Mouse (Mus musculus) liver, adult 2 months (tissue): ENCODE measurements around the gene Sh3kbp1. TPM values are rescaled to one million over a fixed set of nuclear protein-coding genes. Genes with fewer than 3 reads are reported as not detected.

Source experiments
- DNase-seq: peaks from one replicate; pipeline ENCODE4 v3.0.0-alpha.2; 2011; ENCODE audit warnings: low read depth, low spot score; ENCODE audit errors: extremely low read depth
- H3K27ac ChIP-seq: fragments of 200-500 bp; replicated peaks from 2 replicates; pipeline ENCODE4 v1.5.1; 2012; ENCODE audit warnings: low read depth, mild to moderate bottlenecking, control low read depth, inconsistent platforms, low read length; ENCODE audit not compliant: insufficient read depth
- H3K27me3 ChIP-seq: fragments of 200-500 bp; 2 replicates; pipeline ENCODE4 v1.6.1; 2012; ENCODE audit warnings: mild to moderate bottlenecking, moderate library complexity, low read length, inconsistent platforms; ENCODE audit not compliant: control insufficient read depth, insufficient read depth
- H3K36me3 ChIP-seq: fragments of 200-500 bp; 2 replicates; pipeline ENCODE4 v1.6.1; 2012; ENCODE audit warnings: low read length, inconsistent platforms; ENCODE audit not compliant: control insufficient read depth, insufficient read depth
- H3K4me1 ChIP-seq: fragments of 200-500 bp; 2 replicates; pipeline ENCODE4 v1.6.1; 2011; ENCODE audit warnings: low read length; ENCODE audit not compliant: control insufficient read depth, insufficient read depth
- H3K4me3 ChIP-seq: fragments of 200-500 bp; 2 replicates; pipeline ENCODE4 v1.5.1; 2011; ENCODE audit warnings: low read depth, mild to moderate bottlenecking, control low read depth, low read length, moderate library complexity; ENCODE audit not compliant: insufficient read depth
- H3K79me2 ChIP-seq: fragments of 200-500 bp; 2 replicates; pipeline ENCODE4 v1.6.1; 2012; ENCODE audit warnings: inconsistent platforms, mild to moderate bottlenecking, low read length, moderate library complexity; ENCODE audit not compliant: control insufficient read depth, insufficient read depth
- H3K9ac ChIP-seq: fragments of 200-500 bp; 2 replicates; pipeline ENCODE4 v1.6.1; 2012; ENCODE audit warnings: low read depth, mild to moderate bottlenecking, control low read depth, inconsistent platforms, low read length
- CTCF ChIP-seq: fragments of 200-500 bp; IDR thresholded peaks from 2 replicates; pipeline ENCODE4 v1.5.1; 2011; ENCODE audit warnings: low read depth, low read length, control low read depth
- POLR2A ChIP-seq: fragments of 200-500 bp; IDR thresholded peaks from 2 replicates; pipeline ENCODE4 v1.6.1; 2011; ENCODE audit warnings: low read length, control low read depth; ENCODE audit not compliant: insufficient read depth; ENCODE audit errors: extremely low read depth
- WGBS: fragments of 180-500 bp; shearing (Covaris S2); methylation state at CpG from one replicate; pipeline ENCODE4 v1.1.7; 2018; 5-methylcytosine and 5-hydroxymethylcytosine counted together
- polyA plus RNA-seq: library from polyadenylated mRNA; depleted of rRNA; stranded (reverse); fragments of >200 nt; gene quantifications from 2 replicates; pipeline ENCODE4 v1.2.3, GENCODE M21; 2012
- total RNA-seq: library from RNA; depleted of rRNA; stranded (reverse); fragments of >200 nt; gene quantifications from 2 replicates; pipeline ENCODE4 v1.2.3, GENCODE M21; 2014

Gene Sh3kbp1
- total and polyA plus RNA-seq, 2 experiments = 1.0 to 1.3 TPM

- H3K9ac ChIP-seq = no peak overlapping the region
- no peak for TF ChIP-seq CTCF
- no peak for TF ChIP-seq POLR2A
- no peak for DNase-seq
- no peak overlapping the region for H3K4me3 ChIP-seq
- H3K27ac ChIP-seq = no peak overlapping the region
- WGBS = 93% methylated on average over 7 of the region's 7 CpGs
- no peaks in the 10 kb centered on the region for H3K79me2 ChIP-seq
- H3K36me3 ChIP-seq = no peaks in the 10 kb centered on the region
- no peaks in the 10 kb centered on the region for H3K27me3 ChIP-seq
- no peaks in the 10 kb centered on the region for H3K4me1 ChIP-seq
Measured at GRCm38 (mm10) chrX:159671388-159671787, 44.3 kb downstream of the Sh3kbp1 start.

DNA sequence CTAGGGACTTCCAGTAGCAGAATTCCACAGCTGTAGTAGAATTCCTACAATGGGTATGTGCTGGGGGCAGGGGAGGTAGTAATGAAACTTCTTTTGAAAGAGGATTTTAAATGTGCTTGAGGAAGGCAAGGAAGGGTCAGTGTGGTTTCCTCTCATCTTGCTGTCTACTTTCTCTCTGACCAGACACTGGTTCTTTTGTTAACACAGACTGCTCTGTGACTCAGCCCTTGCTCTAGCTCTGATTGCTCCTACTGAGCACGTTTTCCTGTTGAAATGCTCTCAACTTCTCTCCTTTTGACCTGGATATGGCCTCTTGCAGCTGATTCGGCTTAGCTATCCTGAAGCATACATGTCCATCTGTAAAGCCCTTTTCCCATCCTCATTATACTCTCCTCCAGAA, 45.4 kb downstream of the Sh3kbp1 start:
- no peak overlapping the region for H3K27ac ChIP-seq
- 42% methylated on average over 2 of the region's 2 CpGs for WGBS

DNA sequence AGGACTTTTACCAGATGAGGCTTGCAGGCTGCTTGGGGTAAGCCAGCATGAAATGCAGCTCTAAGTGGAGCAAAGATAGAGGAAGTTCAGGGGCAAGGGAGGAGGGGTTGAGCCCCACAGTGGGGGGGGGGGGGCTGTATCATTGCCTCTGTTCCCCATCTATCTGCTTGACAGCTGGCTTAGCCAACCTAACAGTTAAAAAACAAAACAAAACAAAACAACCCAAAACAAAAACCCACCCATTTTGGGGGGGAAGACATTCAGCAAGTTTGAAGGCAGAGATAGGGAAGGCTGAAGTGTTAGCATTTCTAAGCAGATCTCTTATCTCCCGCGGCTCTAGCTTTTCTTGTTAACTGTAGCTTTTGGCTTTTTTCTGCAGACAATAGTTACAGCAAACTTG, 49.2 kb downstream of the Sh3kbp1 start:
- H3K27ac ChIP-seq = no peak overlapping the region
- no peak overlapping the region for H3K4me3 ChIP-seq
- no peak for DNase-seq
- no peaks in the 10 kb centered on the region for H3K36me3 ChIP-seq
- no peaks in the 10 kb centered on the region for H3K4me1 ChIP-seq
- 9% methylated on average over 2 of the region's 2 CpGs for WGBS
- H3K79me2 ChIP-seq = no peaks in the 10 kb centered on the region
- H3K27me3 ChIP-seq = no peaks in the 10 kb centered on the region
- H3K9ac ChIP-seq = no peak overlapping the region
- TF ChIP-seq POLR2A (no peak), CTCF (no peak)

More for the DNA sequence above, 45.4 kb downstream of the Sh3kbp1 start:
- H3K9ac ChIP-seq = no peak overlapping the region
- H3K27me3 ChIP-seq = no peaks in the 10 kb centered on the region
- H3K4me3 ChIP-seq = no peak overlapping the region
- DNase-seq = no peak
- no peaks in the 10 kb centered on the region for H3K4me1 ChIP-seq
- TF ChIP-seq POLR2A (no peak), CTCF (no peak)
- H3K79me2 ChIP-seq = no peaks in the 10 kb centered on the region
- H3K36me3 ChIP-seq = no peaks in the 10 kb centered on the region

GRCm38 (mm10) chrX:159677585-159678319, 50.7 kb downstream of the Sh3kbp1 start:
- TF ChIP-seq POLR2A (no peak), CTCF (no peak)
- H3K79me2 ChIP-seq = no peaks in the 10 kb centered on the region
- 72% methylated on average over 4 of the region's 4 CpGs for WGBS
- H3K4me1 ChIP-seq = no peaks in the 10 kb centered on the region
- no peak overlapping the region for H3K9ac ChIP-seq
- H3K27me3 ChIP-seq = no peaks in the 10 kb centered on the region
- H3K4me3 ChIP-seq = no peak overlapping the region
- H3K27ac ChIP-seq = no peak overlapping the region
- H3K36me3 ChIP-seq = no peaks in the 10 kb centered on the region
- no peak for DNase-seq

GRCm38 (mm10) chrX:159678320-159678835, 51.3 kb downstream of the Sh3kbp1 start:
- Histone ChIP-seq H3K79me2 (no peaks in the 10 kb centered on the region), H3K4me3 (no peak overlapping the region), H3K36me3 (no peaks in the 10 kb centered on the region), H3K27ac (no peak overlapping the region), H3K4me1 (no peaks in the 10 kb centered on the region), H3K27me3 (no peaks in the 10 kb centered on the region), H3K9ac (no peak overlapping the region)
- DNase-seq = no peak
- TF ChIP-seq CTCF = no peak
- TF ChIP-seq POLR2A = no peak
- WGBS = 79% methylated on average over 5 of the region's 5 CpGs

- WGBS = 57% methylated on average over 1 of the region's 1 CpGs
- no peaks in the 10 kb centered on the region for H3K36me3 ChIP-seq
- DNase-seq = no peak
- no peaks in the 10 kb centered on the region for H3K27me3 ChIP-seq
- H3K27ac ChIP-seq = no peak overlapping the region
- no peaks in the 10 kb centered on the region for H3K79me2 ChIP-seq
- H3K4me1 ChIP-seq = no peaks in the 10 kb centered on the region
- no peak overlapping the region for H3K9ac ChIP-seq
- no peak for TF ChIP-seq CTCF
- no peak for TF ChIP-seq POLR2A
- H3K4me3 ChIP-seq = no peak overlapping the region
Measured at GRCm38 (mm10) chrX:159685521-159685920, 58.4 kb downstream of the Sh3kbp1 start.
